Mouse (Mus musculus) right cerebral cortex, postnatal 25 days (tissue): ENCODE data around the gene Olfr1441.

Experiments
- DNase-seq: peaks from one replicate; pipeline ENCODE4 v3.0.0; 2022

Olfr1441 gene

DNA sequence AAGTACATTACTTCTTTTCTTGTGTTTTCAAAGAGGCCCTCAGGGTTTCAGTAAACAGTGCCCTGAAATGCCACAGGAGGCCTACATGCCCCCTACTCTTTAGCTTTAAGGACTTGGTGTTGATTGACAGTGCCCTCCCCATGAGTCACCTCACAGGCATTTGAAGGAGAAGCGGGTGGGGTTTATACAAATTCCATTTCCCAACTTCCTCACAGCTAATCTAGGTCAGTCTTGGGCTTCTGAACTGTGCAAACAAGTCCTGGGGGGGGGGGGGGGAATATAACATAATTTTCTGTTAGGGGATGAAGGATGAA, 46.4 kb downstream of the Olfr1441 start:
- no peak for DNase-seq

GRCm38 (mm10) chr19:12464127-12464526, 46.9 kb downstream of the Olfr1441 start:
- no peak for DNase-seq

DNA sequence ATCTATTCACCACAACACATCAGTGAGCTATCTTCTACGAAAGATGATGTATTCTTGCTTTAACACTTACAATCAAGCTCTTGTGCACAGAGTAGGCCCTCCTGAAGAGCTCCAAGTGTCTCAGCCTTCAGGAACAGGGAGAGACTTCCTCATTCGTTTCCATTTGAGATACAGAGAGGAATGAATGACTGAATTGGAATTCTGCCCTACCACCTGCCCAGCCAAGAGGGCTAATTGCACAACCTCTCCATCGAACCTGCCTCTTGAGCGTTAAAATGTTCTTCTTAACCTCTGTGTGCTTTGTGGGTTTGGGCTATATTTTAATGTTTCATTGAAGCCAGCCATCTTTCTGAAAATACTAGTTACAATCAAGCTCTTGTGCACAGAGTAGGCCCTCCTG, 47.4 kb downstream of the Olfr1441 start:
- no peak for DNase-seq

- no peak for DNase-seq
Measured at GRCm38 (mm10) chr19:12465530-12466144, 48.4 kb downstream of the Olfr1441 start.

DNA sequence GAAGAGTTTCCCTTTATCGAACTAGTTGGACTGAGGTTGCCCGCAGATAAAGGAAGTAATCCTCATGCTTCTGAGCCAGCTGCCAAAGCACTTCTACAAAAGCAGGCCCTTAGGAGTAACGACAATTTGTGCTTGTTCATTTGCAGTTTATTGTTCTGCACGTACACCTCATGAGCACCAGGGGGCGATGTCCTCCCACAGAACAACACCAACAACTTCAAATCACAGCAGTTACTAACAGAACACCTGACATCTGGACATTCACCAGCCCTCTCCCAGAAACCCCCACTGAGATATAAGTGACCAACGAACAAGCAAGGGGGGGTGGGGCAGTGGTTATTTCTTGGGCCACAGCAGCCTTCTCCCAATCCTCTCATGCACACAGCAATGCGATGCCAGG, 49.0 kb downstream of the Olfr1441 start:
- no peak for DNase-seq

DNA sequence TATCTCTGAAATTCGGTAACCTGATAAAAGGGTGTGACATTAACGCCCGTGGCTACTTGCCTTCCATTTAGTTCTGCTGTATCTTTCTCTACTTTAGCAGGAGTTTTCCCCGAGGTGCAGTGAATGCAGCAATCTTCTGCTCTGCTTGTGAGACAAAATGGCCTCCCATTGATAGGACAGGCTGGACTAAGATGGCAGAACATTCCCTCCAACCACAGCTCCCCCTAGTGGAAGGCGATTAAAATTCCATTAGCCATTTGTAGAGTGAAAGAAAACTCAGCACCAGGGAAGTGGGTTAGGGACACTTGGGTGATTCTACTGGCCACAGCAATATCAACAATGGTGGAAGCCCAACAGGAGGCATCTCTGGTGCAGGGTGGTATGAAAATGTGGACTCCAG, 50.2 kb downstream of the Olfr1441 start:
- no peak for DNase-seq

DNA sequence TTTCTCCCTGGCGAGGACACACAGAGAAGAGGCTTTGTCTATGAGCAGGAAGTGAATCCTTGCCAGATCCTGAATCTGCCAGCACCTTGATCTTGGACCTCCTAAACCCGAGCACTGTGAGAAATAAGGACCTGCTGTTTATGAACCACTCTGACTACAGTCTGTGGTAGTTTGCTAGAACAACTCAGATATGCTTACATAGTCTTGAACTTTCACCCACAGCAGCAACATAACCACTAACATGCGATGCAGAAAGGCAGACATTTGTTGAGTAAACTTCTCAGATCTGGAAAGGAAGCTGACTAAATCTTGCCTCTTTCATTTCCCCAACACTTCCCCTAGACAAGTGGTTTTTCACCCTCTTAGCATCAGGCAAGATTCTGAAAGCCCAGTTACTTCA, 54.6 kb downstream of the Olfr1441 start:
- DNase-seq = no peak

DNA sequence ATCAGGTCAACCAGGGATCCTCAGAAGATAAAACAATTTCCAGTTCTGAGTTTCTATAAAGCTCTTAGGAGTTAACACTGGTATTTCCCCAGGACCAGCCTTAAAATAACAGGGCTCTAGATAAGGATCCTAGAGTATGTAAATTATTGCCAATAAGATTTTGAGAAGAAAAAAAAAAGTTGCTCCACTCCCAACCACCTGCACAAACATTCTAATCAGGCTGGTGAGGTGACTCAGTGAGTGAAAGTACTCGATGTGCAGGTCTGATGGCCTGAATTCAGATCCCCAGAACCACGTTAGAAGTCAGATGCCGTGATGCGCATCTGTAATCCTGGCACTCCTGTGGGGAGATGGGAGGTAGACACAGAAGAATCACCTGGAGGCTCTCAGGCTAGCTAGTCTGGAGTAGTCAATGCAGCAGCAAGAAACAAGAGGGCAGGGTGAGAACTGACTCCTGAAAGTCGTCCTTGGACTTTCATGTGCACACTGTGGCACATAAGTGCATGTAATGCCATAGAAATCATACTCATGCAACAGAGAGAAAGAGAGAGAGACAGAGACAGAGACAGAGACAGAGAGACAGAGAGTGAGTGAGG, 55.2 kb downstream of the Olfr1441 start:
- no peak for DNase-seq
